Mouse (Mus musculus) lung, embryonic 14.5 days (tissue): ENCODE results near the gene Epo. TPM values are rescaled to one million over a fixed set of nuclear protein-coding genes. Genes with fewer than 3 reads are reported as not detected.

ENCODE experiments used
- ATAC-seq: fragments of 200-750 bp; cut with Nextera tagmentation; 2 replicates; pipeline ENCODE4 v1.8.0; 2017; ENCODE audit warnings: mild to moderate bottlenecking, moderate TSS enrichment, moderate library complexity; ENCODE audit not compliant: insufficient read depth
- DNase-seq: peaks from one replicate; pipeline ENCODE4 v3.0.0-alpha.2; 2015
- H3K27ac ChIP-seq: fragments of 300-500 bp; sonication (generic); 2 replicates; pipeline ENCODE4 v1.5.1; 2014; ENCODE audit warnings: low read depth, mild to moderate bottlenecking, moderate library complexity
- H3K27me3 ChIP-seq: fragments of 300-500 bp; sonication (generic); 2 replicates; pipeline ENCODE4 v1.6.1; 2014; ENCODE audit warnings: low read length, control low read depth; ENCODE audit not compliant: insufficient read depth
- H3K36me3 ChIP-seq: fragments of 300-500 bp; sonication (generic); 2 replicates; pipeline ENCODE4 v1.6.1; 2014; ENCODE audit warnings: control low read depth; ENCODE audit not compliant: insufficient read depth
- H3K4me1 ChIP-seq: fragments of 300-500 bp; sonication (generic); 2 replicates; pipeline ENCODE4 v1.6.1; 2014; ENCODE audit warnings: antibody characterized with exemption, control low read depth; ENCODE audit not compliant: insufficient read depth
- H3K4me2 ChIP-seq: fragments of 300-500 bp; sonication (generic); 2 replicates; pipeline ENCODE4 v1.6.1; 2014; ENCODE audit warnings: mild to moderate bottlenecking
- H3K4me3 ChIP-seq: fragments of 300-500 bp; sonication (generic); 2 replicates; pipeline ENCODE4 v1.5.1; 2014; ENCODE audit warnings: low read depth, low read length
- H3K9ac ChIP-seq: fragments of 300-500 bp; sonication (generic); 2 replicates; pipeline ENCODE4 v1.6.1; 2014
- H3K9me3 ChIP-seq: fragments of 300-500 bp; sonication (generic); 2 replicates; pipeline ENCODE4 v1.6.1; 2016; ENCODE audit warnings: low read depth, low read length, control low read depth
- CTCF ChIP-seq: IDR thresholded peaks from 2 replicates; pipeline ENCODE4 v1.5.1; 2016; ENCODE audit warnings: antibody characterized with exemption, low read depth
- WGBS: fragments of 180-500 bp; shearing (Covaris S2); extraction: QIAGEN DNeasy Blood & Tissue Kit; methylation state at CpG from one replicate; pipeline ENCODE4 v1.1.7; 2014; 5-methylcytosine and 5-hydroxymethylcytosine counted together
- polyA plus RNA-seq: library from polyadenylated mRNA; unstranded; fragments of >200 nt; fragmentation: Nextera tagmentation; extraction: Ambion mirVana; gene quantifications from 2 replicates; pipeline ENCODE4 v1.2.1, GENCODE M21; 2014

Gene Epo
- polyA plus RNA-seq, 1 experiment from 2014 or later: 0.37 TPM

DNA sequence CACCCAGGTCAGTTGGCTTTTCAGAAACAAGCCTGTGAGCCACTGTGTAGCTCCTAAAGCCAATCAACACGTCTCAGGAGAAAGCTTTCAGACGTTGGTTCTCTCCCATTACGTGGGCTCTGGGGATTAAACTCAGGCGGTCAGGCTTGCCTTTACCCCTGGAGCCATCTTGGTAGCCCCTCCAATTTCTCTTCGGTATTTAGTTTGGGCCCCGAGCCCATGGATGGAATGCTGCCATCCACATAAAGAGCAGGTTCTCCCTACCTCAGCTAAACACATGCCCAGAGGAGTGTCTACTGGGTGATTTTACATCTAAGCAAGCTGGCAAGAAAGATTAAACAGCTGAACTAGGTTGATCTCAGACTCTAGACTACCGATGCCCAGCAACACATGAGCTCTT lies 32.9 kb downstream of the Epo start:
- ATAC-seq: no peak

DNA sequence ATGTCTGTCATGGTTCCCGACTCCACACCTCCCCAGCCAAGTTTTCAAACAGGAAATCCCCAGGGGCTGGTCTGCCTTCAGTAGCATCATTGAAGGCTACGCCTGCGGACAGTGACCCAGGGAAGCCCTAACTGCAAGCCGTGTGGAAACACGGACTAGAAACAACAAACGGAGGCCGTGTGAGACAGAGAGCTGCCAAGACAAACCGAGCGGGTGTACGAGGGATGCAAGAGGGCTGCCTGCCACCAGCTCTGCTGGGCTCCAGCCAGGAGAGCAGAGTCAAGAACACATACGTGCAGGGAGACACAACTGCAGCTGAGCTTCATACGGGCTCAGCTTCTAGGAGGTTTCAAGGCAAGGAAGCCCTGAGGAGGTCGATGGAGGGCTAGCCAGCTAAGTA lies 39.2 kb downstream of the Epo start:
- DNase-seq: peak; percentile 46
- no peak overlapping the region for H3K27ac ChIP-seq
- H3K9me3 ChIP-seq: no peaks in the 10 kb centered on the region
- H3K27me3 ChIP-seq: no peaks in the 10 kb centered on the region
- H3K4me3 ChIP-seq: no peak overlapping the region
- no peaks in the 10 kb centered on the region for H3K36me3 ChIP-seq
- no peaks in the 10 kb centered on the region for H3K4me1 ChIP-seq
- WGBS: 35% methylated on average over 13 of the region's 13 CpGs
- TF ChIP-seq CTCF: no peak
- no peak; the same call in 1 of the 2 replicates for ATAC-seq
- no peak overlapping the region for H3K4me2 ChIP-seq
- H3K9ac ChIP-seq: 0 out of 2 replicates have a peak overlapping the region, but pooled peaks have one; percentile 9

More for the DNA sequence above, 32.9 kb downstream of the Epo start:
- Histone ChIP-seq H3K27ac (no peak overlapping the region), H3K27me3 (no peaks in the 10 kb centered on the region), H3K36me3 (peaks cover 12% of the 10 kb centered on the region), H3K4me1 (peaks cover 5% of the 10 kb centered on the region; the same call in 1 of the 2 replicates), H3K9me3 (no peaks in the 10 kb centered on the region), H3K9ac (no peak overlapping the region), H3K4me3 (no peak overlapping the region), H3K4me2 (no peak overlapping the region)
- TF ChIP-seq CTCF: no peak
- 91% methylated on average over 7 of the region's 7 CpGs for WGBS
- DNase-seq: no peak

DNA sequence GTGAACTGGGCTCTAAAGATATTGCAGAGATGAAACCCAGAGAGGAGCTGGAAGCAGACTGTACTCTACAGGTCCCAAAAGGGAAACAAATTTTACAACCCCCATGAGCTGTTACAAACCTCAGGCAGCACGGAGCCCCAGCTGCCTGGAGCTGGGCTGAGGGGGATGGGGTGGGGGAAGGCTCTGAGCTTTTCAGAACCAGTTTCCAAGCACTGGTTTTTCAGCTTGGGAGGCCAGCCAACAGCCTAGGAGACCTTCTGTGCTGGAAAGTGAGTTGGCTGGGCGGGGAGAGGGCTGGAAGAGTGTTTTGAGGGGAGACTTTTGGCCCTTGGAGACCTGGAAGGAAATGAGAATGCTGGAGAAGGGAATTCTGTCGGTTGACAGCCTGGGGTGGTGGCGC lies 41.5 kb downstream of the Epo start:
- Histone ChIP-seq H3K27ac (no peak overlapping the region; the same call in 1 of the 2 replicates), H3K9me3 (no peaks in the 10 kb centered on the region), H3K36me3 (no peaks in the 10 kb centered on the region), H3K9ac (no peak overlapping the region), H3K4me3 (no peak overlapping the region), H3K4me1 (no peaks in the 10 kb centered on the region), H3K4me2 (no peak overlapping the region), H3K27me3 (peaks cover 3% of the 10 kb centered on the region; the same call in 1 of the 2 replicates)
- WGBS: 40% methylated on average over 4 of the region's 4 CpGs
- peak; percentile 51 for DNase-seq
- ATAC-seq: no peak
- no peak for TF ChIP-seq CTCF

DNA sequence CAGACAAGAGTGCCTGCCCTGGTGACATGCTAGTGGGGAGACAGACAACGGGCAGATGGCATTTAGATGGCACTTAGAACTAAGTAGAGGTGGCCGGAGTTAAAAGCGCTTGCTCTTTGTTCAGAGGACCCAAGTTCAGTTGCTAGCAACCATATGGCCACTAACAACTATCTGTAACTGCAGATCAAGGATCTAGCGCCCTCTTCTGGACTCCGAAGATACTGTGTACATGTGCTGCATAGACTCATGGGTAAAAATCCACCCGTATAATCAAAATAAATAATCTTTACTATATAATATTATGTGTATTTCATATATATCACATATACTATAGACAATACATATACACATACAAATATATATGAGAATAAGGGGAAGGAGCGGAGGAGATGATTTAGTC lies 45.4 kb downstream of the Epo start:
- Histone ChIP-seq H3K27me3 (peaks cover 24% of the 10 kb centered on the region), H3K9me3 (no peaks in the 10 kb centered on the region), H3K36me3 (no peaks in the 10 kb centered on the region), H3K4me1 (no peaks in the 10 kb centered on the region), H3K27ac (no peak overlapping the region), H3K4me3 (no peak overlapping the region), H3K4me2 (no peak overlapping the region), H3K9ac (no peak overlapping the region)
- TF ChIP-seq CTCF: no peak
- WGBS: 84% methylated on average over 7 of the region's 7 CpGs
- ATAC-seq: no peak
- no peak for DNase-seq

DNA sequence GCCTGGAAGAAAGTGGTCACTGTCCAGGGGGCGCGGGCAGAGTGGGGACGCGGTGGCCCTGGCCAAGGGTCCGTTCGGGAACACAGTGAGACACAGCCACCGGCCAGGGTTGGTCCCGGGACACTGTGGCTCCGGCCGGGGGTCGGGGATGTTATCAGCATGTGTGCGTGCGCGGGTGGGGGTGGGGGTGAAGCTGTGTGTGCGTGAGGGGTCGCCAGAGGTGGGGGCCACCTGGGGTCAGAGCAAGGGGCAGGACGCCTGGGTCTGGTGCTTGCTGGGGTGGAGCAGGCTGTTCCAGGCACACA lies 47.2 kb downstream of the Epo start:
- Histone ChIP-seq H3K27ac (no peak overlapping the region), H3K9ac (peak overlapping the region; percentile 34), H3K4me2 (peak overlapping the region; percentile 63), H3K4me1 (no peaks in the 10 kb centered on the region), H3K27me3 (peaks cover 24% of the 10 kb centered on the region), H3K9me3 (no peaks in the 10 kb centered on the region), H3K4me3 (peak overlapping the region; percentile 8), H3K36me3 (no peaks in the 10 kb centered on the region)
- no peak for ATAC-seq
- TF ChIP-seq CTCF: no peak
- no peak for DNase-seq
- WGBS: 3% methylated on average over 17 of the region's 17 CpGs

DNA sequence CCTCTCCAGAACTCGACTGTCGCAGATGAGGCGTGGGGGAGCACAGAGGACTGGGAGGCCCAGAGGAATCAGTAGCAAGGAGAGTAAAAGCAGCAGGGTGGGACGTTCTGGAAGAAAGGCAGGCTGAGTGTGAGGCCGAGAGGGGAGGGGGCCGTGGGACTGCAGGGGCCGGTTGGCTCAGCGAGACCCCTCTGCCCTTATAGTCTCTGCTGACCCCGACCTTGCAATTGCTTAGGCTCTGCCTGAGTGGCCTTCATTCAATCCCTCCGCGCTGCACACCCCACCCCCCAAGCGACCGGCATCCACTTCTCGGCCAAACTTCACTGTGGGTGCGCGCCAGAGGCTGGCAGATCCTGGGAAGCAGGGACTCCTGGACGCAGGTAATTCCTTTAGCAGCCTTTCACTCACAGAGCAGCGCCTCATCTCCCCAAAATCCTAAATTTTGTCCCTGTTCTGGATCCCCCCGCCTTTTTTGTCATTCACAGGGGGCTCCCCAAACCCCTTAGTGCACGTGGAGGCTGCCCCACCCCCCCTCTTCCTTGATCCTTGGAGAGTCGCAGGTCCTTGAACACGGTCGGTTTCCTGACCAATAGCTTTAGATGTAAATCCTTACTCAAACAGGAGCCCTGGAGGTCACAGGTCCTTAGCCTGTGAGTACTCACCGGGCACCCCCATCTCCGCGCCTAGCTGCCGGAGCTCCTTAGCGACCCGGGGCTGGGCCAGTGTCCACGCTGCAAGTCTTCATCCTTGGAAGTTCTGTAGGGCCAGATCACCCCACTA lies 47.8 kb downstream of the Epo start:
- 8% methylated on average over 30 of the region's 30 CpGs for WGBS
- ATAC-seq (0 out of 2 replicates have a peak, but pooled peaks have one; percentile 22), DNase-seq (no peak)
- Histone ChIP-seq H3K4me1 (no peaks in the 10 kb centered on the region), H3K36me3 (no peaks in the 10 kb centered on the region), H3K9ac (peak overlapping the region; percentile 34), H3K4me3 (peak overlapping the region; percentile 8), H3K27ac (no peak overlapping the region), H3K4me2 (peak overlapping the region; percentile 63), H3K9me3 (no peaks in the 10 kb centered on the region), H3K27me3 (peaks cover 24% of the 10 kb centered on the region)
- no peak for TF ChIP-seq CTCF

DNA sequence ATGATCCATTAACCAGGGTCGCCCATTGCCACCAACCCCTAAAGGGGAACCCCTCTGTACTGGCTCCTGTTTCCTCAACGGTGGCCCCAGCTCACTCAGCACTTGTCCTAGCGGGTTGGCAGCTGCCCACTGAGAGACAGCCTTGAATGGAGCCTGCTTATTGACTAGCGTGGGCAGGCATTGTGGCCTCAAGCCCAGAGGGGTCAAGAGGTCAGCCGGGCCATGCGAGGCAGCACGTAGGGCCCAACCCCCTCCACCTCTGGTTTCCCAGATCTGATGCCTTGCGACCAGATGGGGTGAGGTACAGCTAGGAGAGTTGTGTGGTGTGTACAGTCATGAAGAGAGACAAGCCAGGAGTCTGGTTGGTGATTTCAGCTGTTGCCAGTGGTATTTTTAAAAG lies 51.1 kb downstream of the Epo start:
- DNase-seq (no peak), ATAC-seq (no peak)
- Histone ChIP-seq H3K4me2 (no peak overlapping the region), H3K27ac (no peak overlapping the region), H3K9me3 (no peaks in the 10 kb centered on the region), H3K9ac (no peak overlapping the region), H3K4me1 (no peaks in the 10 kb centered on the region), H3K36me3 (no peaks in the 10 kb centered on the region), H3K27me3 (peaks cover 24% of the 10 kb centered on the region), H3K4me3 (no peak overlapping the region)
- TF ChIP-seq CTCF: no peak
- 37% methylated on average over 8 of the region's 8 CpGs for WGBS
